Mouse (Mus musculus) liver, embryonic 15.5 days (tissue): ENCODE data around the gene Ankrd6. TPM values are rescaled to one million over a fixed set of nuclear protein-coding genes. Genes with fewer than 3 reads are reported as not detected.

Experiments
- ATAC-seq: fragments of 200-750 bp; cut with Nextera tagmentation; 2 replicates; pipeline ENCODE4 v1.8.0; 2017; ENCODE audit warnings: moderate number of reproducible peaks, mild to moderate bottlenecking, moderate library complexity; ENCODE audit not compliant: insufficient read depth
- H3K27ac ChIP-seq: fragments of 300-500 bp; sonication (generic); replicated peaks from 2 replicates; pipeline ENCODE4 v1.5.1; 2015; ENCODE audit warnings: mild to moderate bottlenecking, inconsistent platforms
- H3K27me3 ChIP-seq: fragments of 300-500 bp; sonication (generic); 2 replicates; pipeline ENCODE4 v1.6.1; 2015; ENCODE audit warnings: mild to moderate bottlenecking, inconsistent platforms
- H3K36me3 ChIP-seq: fragments of 300-500 bp; sonication (generic); replicated peaks from 2 replicates; pipeline ENCODE4 v1.6.1; 2015; ENCODE audit warnings: moderate library complexity, mild to moderate bottlenecking, inconsistent platforms
- H3K4me1 ChIP-seq: fragments of 300-500 bp; sonication (generic); replicated peaks from 2 replicates; pipeline ENCODE4 v1.6.1; 2015; ENCODE audit warnings: inconsistent platforms
- H3K4me2 ChIP-seq: fragments of 300-500 bp; sonication (generic); 2 replicates; pipeline ENCODE4 v1.6.1; 2015; ENCODE audit warnings: moderate library complexity, mild to moderate bottlenecking, inconsistent platforms
- H3K4me3 ChIP-seq: fragments of 300-500 bp; sonication (generic); replicated peaks from 2 replicates; pipeline ENCODE4 v1.5.1; 2015; ENCODE audit warnings: mild to moderate bottlenecking, inconsistent platforms
- H3K9ac ChIP-seq: fragments of 300-500 bp; sonication (generic); 2 replicates; pipeline ENCODE4 v1.6.1; 2015; ENCODE audit warnings: moderate library complexity, mild to moderate bottlenecking, inconsistent platforms
- H3K9me3 ChIP-seq: fragments of 300-500 bp; sonication (generic); replicated peaks from 2 replicates; pipeline ENCODE4 v1.6.1; 2016; ENCODE audit warnings: inconsistent platforms
- WGBS: fragments of 180-500 bp; shearing (Covaris S2); methylation state at CpG from one replicate; pipeline ENCODE4 v1.1.7; 2015; ENCODE audit warnings: mixed read lengths; ENCODE audit not compliant: insufficient replicate concordance; 5-methylcytosine and 5-hydroxymethylcytosine counted together
- polyA plus RNA-seq: library from polyadenylated mRNA; unstranded; fragments of >200 nt; fragmentation: Nextera tagmentation; extraction: Ambion mirVana; gene quantifications from 2 replicates; pipeline ENCODE4 v1.2.1, GENCODE M21; 2015

Ankrd6 gene
- polyA plus RNA-seq, result 0.60 and 0.67 TPM in 2 replicates

- Histone ChIP-seq H3K9ac (0 out of 2 replicates have a peak within 1 kb of the TSS, but pooled peaks have one; percentile 16), H3K27me3 (peaks cover 75% of the 10 kb centered on the region)
- WGBS, result under 1% methylated on average over 65 of the region's 66 CpGs
Measured at GRCm38 (mm10) chr4:32950356-32951034, at the start of gene Ankrd6. TSS of gene Ankrd6 (minus strand) at chr4:32950841.

GRCm38 (mm10) chr4:32998996-32999395 lies 48.4 kb upstream of the Ankrd6 start:
- WGBS, result 75% methylated on average over 8 of the region's 8 CpGs
- peaks cover 4% of the 10 kb centered on the region; the same call in 1 of the 2 replicates for H3K27me3 ChIP-seq
- no peak overlapping the region for H3K4me3 ChIP-seq
- H3K27ac ChIP-seq, result no peak overlapping the region
- H3K4me1 ChIP-seq, result peaks cover 6% of the 10 kb centered on the region; the same call in 1 of the 2 replicates
- ATAC-seq, result no peak
- no peaks in the 10 kb centered on the region for H3K9me3 ChIP-seq
- H3K36me3 ChIP-seq, result no peaks in the 10 kb centered on the region
- no peak overlapping the region for H3K9ac ChIP-seq
- H3K4me2 ChIP-seq, result no peak overlapping the region

More at GRCm38 (mm10) chr4:32950356-32951034, at the start of gene Ankrd6:
- no peak within 1 kb of the TSS for H3K27ac ChIP-seq
- no peaks in the 10 kb centered on the region for H3K36me3 ChIP-seq
- no peaks in the 10 kb centered on the region for H3K9me3 ChIP-seq
- peak within 1 kb of the TSS; percentile 61 for H3K4me3 ChIP-seq
- H3K4me1 ChIP-seq, result peaks cover 18% of the 10 kb centered on the region
- H3K4me2 ChIP-seq, result peak within 1 kb of the TSS; percentile 86
- peak; percentile 79 for ATAC-seq

DNA sequence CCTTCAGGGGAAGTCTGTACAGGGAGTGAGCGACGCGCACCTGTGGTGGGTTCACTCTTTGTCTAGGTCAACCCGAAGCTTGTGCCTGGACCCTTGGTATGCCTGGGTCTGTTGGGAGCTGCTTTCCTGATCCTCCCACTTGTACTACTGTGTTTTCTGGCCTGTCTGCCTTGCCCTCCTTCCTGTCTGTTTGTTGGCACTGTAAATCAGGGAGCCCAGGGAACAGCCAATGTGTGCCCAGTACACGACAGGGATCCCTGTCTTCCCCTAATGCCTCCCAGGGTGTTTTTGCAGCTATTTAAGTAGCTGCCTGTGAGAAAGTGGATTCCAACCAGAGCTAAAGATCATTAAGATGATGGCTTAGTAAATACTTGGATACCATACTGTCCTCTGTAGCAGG lies 46.9 kb upstream of the Ankrd6 start:
- no peak overlapping the region for H3K9ac ChIP-seq
- H3K4me3 ChIP-seq, result no peak overlapping the region
- no peak overlapping the region for H3K4me2 ChIP-seq
- ATAC-seq, result no peak
- WGBS, result 75% methylated on average over 5 of the region's 5 CpGs
- H3K36me3 ChIP-seq, result no peaks in the 10 kb centered on the region
- peaks cover 4% of the 10 kb centered on the region; the same call in 1 of the 2 replicates for H3K27me3 ChIP-seq
- H3K9me3 ChIP-seq, result no peaks in the 10 kb centered on the region
- peaks cover 6% of the 10 kb centered on the region; the same call in 1 of the 2 replicates for H3K4me1 ChIP-seq
- no peak overlapping the region for H3K27ac ChIP-seq

GRCm38 (mm10) chr4:32996083-32996482 lies 45.4 kb upstream of the Ankrd6 start:
- Histone ChIP-seq H3K4me1 (peaks cover 6% of the 10 kb centered on the region; the same call in 1 of the 2 replicates), H3K4me3 (no peak overlapping the region), H3K27me3 (peaks cover 17% of the 10 kb centered on the region), H3K4me2 (no peak overlapping the region), H3K9me3 (no peaks in the 10 kb centered on the region), H3K36me3 (no peaks in the 10 kb centered on the region), H3K27ac (no peak overlapping the region), H3K9ac (no peak overlapping the region)
- ATAC-seq, result no peak
- WGBS, result 84% methylated on average over 5 of the region's 5 CpGs

DNA sequence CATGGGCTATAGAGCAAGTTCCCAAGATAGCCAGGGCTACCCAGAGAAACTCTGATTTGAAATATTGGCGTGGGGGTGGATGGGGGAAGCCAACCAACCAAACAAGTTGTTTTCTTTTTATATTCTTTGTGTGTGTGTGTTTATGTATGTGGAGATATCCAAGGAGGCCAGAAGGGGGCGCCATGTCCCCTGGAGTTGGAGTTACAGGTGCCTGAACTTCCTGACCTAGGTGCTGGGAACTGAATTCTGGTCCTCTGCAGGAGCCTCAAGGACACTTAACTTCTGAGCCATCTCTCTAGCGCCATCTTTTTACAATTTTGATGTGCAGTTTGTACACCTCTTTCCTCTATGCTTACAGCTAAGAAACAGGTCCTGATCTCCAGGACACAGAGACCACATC lies 43.5 kb upstream of the Ankrd6 start:
- H3K27me3 ChIP-seq, result peaks cover 24% of the 10 kb centered on the region
- 55% methylated on average over 3 of the region's 3 CpGs for WGBS
- no peak overlapping the region for H3K27ac ChIP-seq
- no peaks in the 10 kb centered on the region for H3K36me3 ChIP-seq
- no peaks in the 10 kb centered on the region for H3K9me3 ChIP-seq
- H3K9ac ChIP-seq, result no peak overlapping the region
- peaks cover 10% of the 10 kb centered on the region; the same call in 1 of the 2 replicates for H3K4me1 ChIP-seq
- H3K4me2 ChIP-seq, result no peak overlapping the region
- no peak overlapping the region for H3K4me3 ChIP-seq
- no peak for ATAC-seq

- no peak overlapping the region for H3K27ac ChIP-seq
- no peak overlapping the region for H3K4me3 ChIP-seq
- WGBS, result 47% methylated on average over 2 of the region's 2 CpGs
- H3K9me3 ChIP-seq, result no peaks in the 10 kb centered on the region
- no peak overlapping the region for H3K9ac ChIP-seq
- H3K27me3 ChIP-seq, result peaks cover 43% of the 10 kb centered on the region
- ATAC-seq, result no peak
- no peak overlapping the region for H3K4me2 ChIP-seq
- peaks cover 46% of the 10 kb centered on the region for H3K4me1 ChIP-seq
- H3K36me3 ChIP-seq, result no peaks in the 10 kb centered on the region; the same call in 1 of the 2 replicates
Measured at GRCm38 (mm10) chr4:32989346-32989745, 38.7 kb upstream of the Ankrd6 start.

DNA sequence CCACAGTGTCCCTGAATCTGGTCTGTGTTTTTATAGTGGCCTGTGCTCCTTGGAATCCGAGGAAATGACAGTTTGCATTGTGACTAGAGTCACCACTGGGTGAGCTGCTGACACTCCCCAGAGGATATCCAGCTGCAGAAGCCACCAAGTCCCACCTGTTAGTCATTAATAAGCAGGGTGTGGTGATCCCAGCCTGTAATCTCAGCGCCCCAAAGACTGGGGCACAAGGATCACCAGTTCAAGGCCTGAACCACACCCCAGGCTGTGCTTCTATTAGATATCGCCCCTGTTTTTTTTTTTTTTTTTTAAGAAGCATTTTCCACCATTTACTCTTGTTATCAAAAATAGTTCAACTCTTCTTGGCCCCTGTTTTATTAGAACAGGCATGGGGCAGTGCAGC lies 36.4 kb upstream of the Ankrd6 start:
- peaks cover 63% of the 10 kb centered on the region for H3K27me3 ChIP-seq
- H3K4me1 ChIP-seq, result peaks cover 68% of the 10 kb centered on the region
- peak overlapping the region; percentile 97 for H3K4me2 ChIP-seq
- ATAC-seq, result peak; percentile 96
- H3K36me3 ChIP-seq, result no peaks in the 10 kb centered on the region; the same call in 1 of the 2 replicates
- peak overlapping the region; percentile 67 for H3K4me3 ChIP-seq
- WGBS, result 21% methylated on average over 3 of the region's 3 CpGs
- H3K9ac ChIP-seq, result no peak overlapping the region
- H3K9me3 ChIP-seq, result no peaks in the 10 kb centered on the region
- H3K27ac ChIP-seq, result peak overlapping the region; percentile 92

- Histone ChIP-seq H3K4me2 (peak overlapping the region; percentile 97), H3K36me3 (no peaks in the 10 kb centered on the region; the same call in 1 of the 2 replicates), H3K9ac (peak overlapping the region; percentile 51), H3K27me3 (peaks cover 63% of the 10 kb centered on the region), H3K4me3 (peak overlapping the region; percentile 67), H3K9me3 (no peaks in the 10 kb centered on the region), H3K27ac (peak overlapping the region; percentile 92), H3K4me1 (peaks cover 79% of the 10 kb centered on the region)
- 20% methylated on average over 3 of the region's 3 CpGs for WGBS
- ATAC-seq, result no peak
Measured at GRCm38 (mm10) chr4:32985684-32986083, 35.0 kb upstream of the Ankrd6 start.

DNA sequence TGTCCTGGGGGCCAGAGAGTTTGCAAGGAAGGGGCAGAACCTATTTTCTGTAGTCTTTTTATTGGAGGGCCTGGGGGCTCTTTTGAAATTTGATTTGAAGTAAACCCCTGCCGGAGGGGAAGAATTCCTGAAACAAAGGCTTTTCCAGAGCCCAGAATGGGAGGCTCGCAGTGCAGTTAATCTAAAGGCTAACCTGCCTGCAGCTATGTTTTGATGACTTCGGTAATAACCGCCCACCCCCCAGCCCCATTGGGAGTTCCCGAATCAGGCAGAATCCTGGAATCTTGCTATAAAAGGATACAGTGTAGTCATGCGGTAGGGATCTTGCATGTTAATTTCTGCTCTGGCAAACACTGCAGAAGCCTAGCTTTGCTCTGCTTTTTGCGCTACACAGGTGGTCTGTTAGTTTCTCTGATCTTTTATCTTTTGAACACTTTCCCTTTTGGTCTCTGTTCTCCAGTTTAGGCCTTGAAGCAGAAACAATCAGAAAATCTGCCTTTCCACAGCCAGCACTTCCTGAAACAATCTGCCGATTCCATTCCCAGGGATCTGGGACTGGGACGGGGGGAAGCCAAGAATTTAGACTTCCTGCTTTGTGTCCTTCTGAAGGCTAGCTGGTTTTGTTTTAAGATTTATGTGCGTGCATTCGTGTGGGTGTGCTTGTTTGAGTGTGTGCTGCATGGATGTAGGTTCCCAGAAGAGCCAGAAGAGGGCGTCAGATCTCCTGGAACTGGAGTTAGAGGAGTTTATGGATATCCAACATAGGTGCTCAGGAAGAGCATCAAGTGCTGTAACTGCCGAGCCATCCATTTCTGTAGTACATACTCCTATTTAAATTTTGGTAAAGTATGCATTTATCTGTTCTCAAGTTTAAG lies 34.4 kb upstream of the Ankrd6 start:
- Histone ChIP-seq H3K4me3 (peak overlapping the region; percentile 67), H3K4me2 (peak overlapping the region; percentile 97), H3K27ac (no peak overlapping the region), H3K9me3 (no peaks in the 10 kb centered on the region), H3K36me3 (no peaks in the 10 kb centered on the region; the same call in 1 of the 2 replicates), H3K9ac (peak overlapping the region; percentile 61; the same call in 1 of the 2 replicates), H3K27me3 (peaks cover 70% of the 10 kb centered on the region), H3K4me1 (peaks cover 79% of the 10 kb centered on the region)
- no peak for ATAC-seq
- WGBS, result 30% methylated on average over 13 of the region's 13 CpGs

GRCm38 (mm10) chr4:32984242-32984641 lies 33.6 kb upstream of the Ankrd6 start:
- Histone ChIP-seq H3K27ac (peak overlapping the region; percentile 29; the same call in 1 of the 2 replicates), H3K27me3 (peaks cover 75% of the 10 kb centered on the region)
- WGBS, result 3% methylated on average over 13 of the region's 13 CpGs

More at GRCm38 (mm10) chr4:32984242-32984641, 33.6 kb upstream of the Ankrd6 start:
- no peaks in the 10 kb centered on the region; the same call in 1 of the 2 replicates for H3K36me3 ChIP-seq
- peak overlapping the region; percentile 61 for H3K9ac ChIP-seq
- peaks cover 76% of the 10 kb centered on the region for H3K4me1 ChIP-seq
- H3K4me3 ChIP-seq, result peak overlapping the region; percentile 67
- peak overlapping the region; percentile 97 for H3K4me2 ChIP-seq
- H3K9me3 ChIP-seq, result no peaks in the 10 kb centered on the region
- no peak for ATAC-seq
